Mouse (Mus musculus): ENCODE results near the gene Zfp664.

- TF ChIP-seq USF1 (IDR thresholded peaks at IDR 0.05; ENCODE audit: low read depth), result no peak
- TF ChIP-seq POLR2A (IDR thresholded peaks at IDR 0.05; ENCODE audit: insufficient read length, low read depth), result no peak
- no peak for TF ChIP-seq POLR2AphosphoS2 (IDR thresholded peaks at IDR 0.05; ENCODE audit: insufficient read length, low read depth)
- no peak for TF ChIP-seq REST (IDR thresholded peaks at IDR 0.05; ENCODE audit: insufficient read depth, insufficient read length)
- TF ChIP-seq TCF3 (IDR thresholded peaks at IDR 0.05; ENCODE audit: insufficient read length, low read depth), result no peak
- no peak for TF ChIP-seq TCF12 (IDR thresholded peaks at IDR 0.05; ENCODE audit: insufficient read depth, poor library complexity, severe bottlenecking)
- TF ChIP-seq MAX (IDR thresholded peaks at IDR 0.05; ENCODE audit: low read depth), result no peak
These were observed 72.1 kb downstream of the Zfp664 start for GRCm38 (mm10) chr5:124934558-124934957.
